Mouse (Mus musculus) kidney, embryonic 15.5 days (tissue): ENCODE measurements around the gene Gskip. TPM values are rescaled to one million over a fixed set of nuclear protein-coding genes. Genes with fewer than 3 reads are reported as not detected.

Experiments
- polyA plus RNA-seq: library from polyadenylated mRNA; unstranded; fragments of >200 nt; fragmentation: Nextera tagmentation; extraction: Ambion mirVana; gene quantifications from 2 replicates; pipeline ENCODE4 v1.2.1, GENCODE M21; 2015

Gene Gskip
- polyA plus RNA-seq, 1 experiment from 2014 or later, result 28.4 TPM

Other genes starting within 250 kb of the Gskip start
- gene D430019H16Rik, start 231.0 kb upstream of the Gskip start, polyA plus RNA-seq, result 1.4 and 1.7 TPM in 2 replicates
- 1.1 and 1.6 TPM in 2 replicates for gene Bdkrb2, start 121.6 kb upstream of the Gskip start, polyA plus RNA-seq
- gene Bdkrb1, start 81.7 kb upstream of the Gskip start, polyA plus RNA-seq, result 0.12 TPM in 1 of 2 replicates, not detected in the other
- 10.0 and 12.7 TPM in 2 replicates for gene Atg2b, start 382 bp downstream of the Gskip start, polyA plus RNA-seq
- gene Ak7, start 21.1 kb downstream of the Gskip start, polyA plus RNA-seq, result 0.62 and 0.68 TPM in 2 replicates
- 209 and 228 TPM in 2 replicates for gene Papola, start 99.9 kb downstream of the Gskip start, polyA plus RNA-seq